Mouse (Mus musculus) layer of hippocampus, adult 8-10 months (tissue): ENCODE results near the gene Sept7. TPM values are rescaled to one million over a fixed set of nuclear protein-coding genes. Genes with fewer than 3 reads are reported as not detected.

ENCODE experiments used
- total RNA-seq, 4 experiments: library from RNA; stranded (reverse); gene quantifications; 2 replicates each; pipeline ENCODE4 v1.2.4; 2022

Gene Sept7
- total RNA-seq, 4 experiments from 2014 or later, result 274 to 299 (median 288) TPM

Other genes starting within 250 kb of the Sept7 start
- gene Gm10181, start 163.0 kb upstream of the Sept7 start, total RNA-seq, result not detected
- gene Herpud2, start 100.6 kb upstream of the Sept7 start, total RNA-seq, result 10 to 100 TPM; 44.2 to 50.5 (median 46.9) TPM
- 10 to 100 TPM; 18.0 to 22.1 (median 19.6) TPM for gene Eepd1, start 229.1 kb downstream of the Sept7 start, total RNA-seq